Mouse (Mus musculus) olfactory bulb, adult 2 months (tissue): Measurements from ENCODE around the gene Cnih1. TPM values are rescaled to one million over a fixed set of nuclear protein-coding genes. Genes with fewer than 3 reads are reported as not detected.

ENCODE experiments used
- H3K27ac ChIP-seq: fragments of 200-500 bp; 2 replicates; pipeline ENCODE4 v1.5.1; 2012; ENCODE audit warnings: low read depth, low read length; ENCODE audit not compliant: insufficient read depth
- H3K4me1 ChIP-seq: fragments of 200-500 bp; 2 replicates; pipeline ENCODE4 v1.6.1; 2012; ENCODE audit warnings: low read length; ENCODE audit not compliant: control insufficient read depth, insufficient read depth
- H3K4me3 ChIP-seq: fragments of 200-500 bp; 2 replicates; pipeline ENCODE4 v1.5.1; 2012; ENCODE audit warnings: mild to moderate bottlenecking, low read depth, low read length, moderate library complexity; ENCODE audit not compliant: insufficient read depth
- CTCF ChIP-seq: fragments of 200-500 bp; IDR thresholded peaks from 2 replicates; pipeline ENCODE4 v1.5.1; 2012; ENCODE audit warnings: low read depth, mild to moderate bottlenecking, low read length, moderate library complexity; ENCODE audit not compliant: insufficient read depth
- POLR2A ChIP-seq: fragments of 200-500 bp; IDR thresholded peaks from 2 replicates; pipeline ENCODE4 v1.6.1; 2012; ENCODE audit warnings: mild to moderate bottlenecking, low read depth, low read length, moderate library complexity; ENCODE audit not compliant: insufficient read depth
- WGBS: fragments of 180-500 bp; shearing (Covaris S2); methylation state at CpG from one replicate; pipeline ENCODE4 v1.1.7; 2018; 5-methylcytosine and 5-hydroxymethylcytosine counted together
- polyA plus RNA-seq: library from polyadenylated mRNA; stranded (reverse); fragments of >200 nt; gene quantifications from 2 replicates; pipeline ENCODE4 v1.2.4, GENCODE M21; 2012; ENCODE audit warnings: low replicate concordance; ENCODE audit not compliant: missing spikeins, insufficient read depth, insufficient read length

Cnih1 gene
- polyA plus RNA-seq, result not detected in 2 replicates

DNA sequence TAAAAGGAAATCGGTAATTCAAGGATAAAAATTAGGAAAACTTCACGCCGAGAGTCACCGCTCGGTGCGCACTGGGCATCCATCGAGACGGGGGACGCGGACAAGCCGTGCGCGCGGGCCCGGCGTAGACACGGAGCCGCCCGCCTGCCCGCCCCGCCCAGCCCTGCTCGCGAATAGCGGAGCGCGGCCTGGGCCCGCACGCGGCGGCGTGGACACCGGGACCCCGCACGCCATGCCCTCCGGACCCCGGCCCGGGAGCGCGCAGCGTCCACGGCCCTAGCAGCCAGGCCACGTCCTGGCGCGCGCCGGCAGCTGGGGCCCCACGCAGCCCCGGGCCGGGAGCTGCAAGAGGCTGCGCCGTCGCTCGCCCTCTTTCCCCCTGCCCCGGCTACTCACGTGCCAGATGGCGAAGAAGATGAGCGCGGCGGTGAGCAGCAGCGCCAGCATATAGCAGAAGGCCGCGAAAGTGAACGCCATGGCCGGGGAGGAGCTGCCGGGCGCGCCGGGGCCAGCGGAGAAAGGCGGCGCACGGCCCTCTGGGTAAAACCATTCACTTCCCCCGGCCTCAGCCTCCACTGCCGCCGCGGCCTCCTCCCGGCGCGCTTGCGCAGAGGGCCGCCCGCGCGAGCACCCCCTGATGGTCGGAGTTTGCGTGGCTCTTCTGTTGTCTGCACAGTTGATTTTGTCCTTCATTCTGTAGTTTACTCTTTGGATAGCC lies at the start of gene Cnih1:
TSS of gene Cnih1 (minus strand) at position 625 of the 718 bp plus-strand sequence.
- TF ChIP-seq POLR2A (peak; percentile 51; the same call in 1 of the 2 replicates), CTCF (peak; percentile 33; the same call in 1 of the 2 replicates)
- WGBS, result under 1% methylated on average over 86 of the region's 86 CpGs
- Histone ChIP-seq H3K4me3 (peak within 1 kb of the TSS; percentile 100), H3K27ac (peak within 1 kb of the TSS; percentile 92), H3K4me1 (peaks cover 8% of the 10 kb centered on the region; the same call in 1 of the 2 replicates)

DNA sequence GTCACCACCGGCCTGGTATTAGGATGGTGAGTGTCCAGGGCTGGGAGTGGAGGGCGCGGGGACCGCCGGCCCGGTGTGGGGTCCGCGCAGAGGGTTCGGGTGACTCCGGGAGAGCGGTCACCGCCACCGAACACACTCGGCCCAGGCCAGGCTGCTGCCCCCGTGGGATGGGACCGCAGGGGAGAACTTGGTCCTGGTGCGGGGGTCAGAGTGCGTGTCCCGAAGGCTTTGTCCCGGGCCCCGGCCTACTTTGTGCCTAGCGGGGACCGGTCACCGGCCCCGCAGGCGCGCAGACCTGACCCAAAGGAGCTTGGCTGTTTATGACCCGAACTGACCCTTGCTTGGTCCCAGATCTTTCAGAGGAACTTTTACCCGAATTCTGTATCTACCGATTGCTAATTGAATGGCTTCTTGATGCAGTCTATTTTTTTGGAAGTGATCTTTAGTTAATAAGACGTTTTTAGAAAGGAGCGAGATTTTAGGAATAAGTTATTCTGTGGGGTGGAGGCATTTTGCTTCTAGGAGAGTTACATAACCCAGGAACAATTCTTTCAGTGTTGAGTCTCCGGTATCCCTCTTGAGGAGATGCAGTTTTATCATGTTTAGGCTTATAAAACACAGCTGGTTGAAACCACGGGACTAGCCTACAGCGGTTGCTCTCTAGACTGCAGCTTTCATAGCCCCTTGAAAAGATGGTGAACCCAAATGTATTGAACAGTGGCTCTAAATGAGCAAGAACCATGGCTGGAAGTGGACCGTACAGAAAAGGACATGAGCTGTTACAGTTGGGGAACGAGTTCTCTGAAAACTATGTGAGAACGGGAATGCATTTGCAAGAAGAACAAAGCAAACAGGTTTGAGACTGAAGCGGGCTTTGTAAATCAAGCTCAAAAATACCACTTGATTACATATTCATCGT lies 44.4 kb upstream of the Cnih1 start:
- WGBS, result 3% methylated on average over 40 of the region's 40 CpGs
- TF ChIP-seq CTCF (no peak), POLR2A (no peak)
- Histone ChIP-seq H3K4me1 (no peaks in the 10 kb centered on the region), H3K27ac (0 out of 2 replicates have a peak overlapping the region, but pooled peaks have one; percentile 3), H3K4me3 (peak overlapping the region; percentile 81)

DNA sequence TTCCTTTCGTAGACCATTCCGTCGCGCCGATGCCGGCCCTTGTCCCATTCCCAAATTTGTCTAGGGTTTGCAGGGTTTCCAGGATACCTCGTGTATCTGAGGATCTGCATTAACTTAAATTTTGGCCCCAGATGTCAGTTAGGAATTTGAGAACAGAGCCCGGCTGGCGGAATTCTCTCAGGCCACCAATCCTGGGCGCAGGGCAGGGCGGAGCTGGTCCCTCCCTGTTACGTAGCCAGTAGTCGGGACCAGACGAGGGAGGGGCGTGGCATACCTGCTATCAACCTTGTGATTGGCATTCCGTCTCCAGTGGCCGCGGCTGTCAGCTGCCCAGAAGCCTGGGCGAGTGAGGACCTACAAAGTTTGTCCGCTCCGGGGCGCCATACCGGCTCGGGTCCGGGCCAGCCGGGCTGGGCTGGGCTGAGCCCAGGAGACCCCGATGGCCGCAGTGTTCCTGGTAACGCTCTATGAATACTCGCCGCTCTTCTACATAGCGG lies 43.7 kb upstream of the Cnih1 start, which contains the start of gene Cgrrf1:
TSS of gene Cgrrf1 (plus strand) at position 289 of the 497 bp plus-strand sequence.
- TF ChIP-seq CTCF (no peak), POLR2A (peak; percentile 22; the same call in 1 of the 2 replicates)
- WGBS, result 1% methylated on average over 32 of the region's 32 CpGs
- Histone ChIP-seq H3K4me1 (no peaks in the 10 kb centered on the region), H3K4me3 (peak within 1 kb of the TSS; percentile 81), H3K27ac (0 out of 2 replicates have a peak within 1 kb of the TSS, but pooled peaks have one; percentile 3)

DNA sequence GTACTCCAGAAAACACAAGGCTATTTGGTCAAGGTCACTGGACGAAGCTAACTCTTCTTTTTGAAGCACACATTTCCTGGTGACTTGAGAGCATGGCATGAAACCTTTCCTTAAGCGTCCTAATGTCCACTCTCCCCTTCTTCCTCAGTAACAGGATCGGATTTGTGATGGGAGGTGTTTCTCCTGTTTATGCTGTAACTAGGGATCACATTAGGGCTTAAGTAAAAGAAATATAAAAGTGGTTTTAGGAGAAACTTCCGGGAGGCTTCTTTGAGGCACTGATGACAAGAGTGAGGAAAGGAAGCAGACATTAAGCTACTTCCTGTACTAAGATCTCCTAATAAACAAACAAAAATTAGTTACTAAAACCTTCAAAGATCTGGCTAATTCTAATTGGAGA lies 43.1 kb upstream of the Cnih1 start:
- TF ChIP-seq POLR2A (no peak), CTCF (no peak)
- H3K4me3 ChIP-seq, result peak overlapping the region; percentile 81
- no peak overlapping the region for H3K27ac ChIP-seq
- WGBS, result 19% methylated on average over 4 of the region's 4 CpGs
- no peaks in the 10 kb centered on the region for H3K4me1 ChIP-seq

DNA sequence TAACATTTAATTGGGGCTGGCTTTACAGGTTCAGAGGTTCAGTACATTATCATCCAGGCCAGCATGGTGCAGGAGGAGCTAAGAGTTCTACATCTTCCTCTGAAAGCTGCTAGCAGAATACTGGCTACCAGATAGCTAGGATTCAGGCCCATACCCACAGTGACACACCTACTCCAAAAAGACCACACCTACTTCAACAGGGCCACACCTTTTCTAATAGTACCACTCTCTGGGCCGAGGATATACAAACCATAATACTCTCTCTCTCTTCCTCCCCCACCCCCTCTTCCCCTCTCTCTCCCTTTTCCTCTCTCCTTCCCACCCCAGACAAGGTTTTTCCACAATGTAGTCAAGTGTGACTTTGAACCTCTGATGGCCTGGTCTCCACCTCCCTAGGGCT lies 39.2 kb upstream of the Cnih1 start:
- Histone ChIP-seq H3K4me3 (no peak overlapping the region), H3K27ac (no peak overlapping the region), H3K4me1 (no peaks in the 10 kb centered on the region)
- no peak for TF ChIP-seq CTCF
- no peak for TF ChIP-seq POLR2A
- 72% methylated on average over 1 of the region's 1 CpGs for WGBS

DNA sequence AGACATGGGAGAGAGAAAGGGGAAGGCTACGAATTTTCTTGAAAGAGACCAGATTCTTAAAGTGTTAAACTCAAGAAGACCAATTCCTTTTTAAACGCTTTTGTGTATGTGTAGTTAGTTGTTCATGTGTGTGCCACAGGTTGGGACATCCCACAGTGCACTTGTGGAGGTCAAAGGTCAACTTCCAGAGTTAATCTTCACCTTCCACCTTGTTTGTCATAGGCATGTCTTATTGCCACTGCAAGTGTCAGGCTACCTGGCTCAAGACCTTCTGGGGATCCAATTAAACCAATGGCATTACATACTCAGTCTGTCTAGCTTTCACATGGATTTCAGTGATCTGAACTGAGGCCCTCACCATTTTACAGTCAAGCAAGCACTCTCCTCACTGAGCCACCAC lies 35.8 kb upstream of the Cnih1 start:
- H3K4me1 ChIP-seq, result peaks cover 3% of the 10 kb centered on the region; the same call in 1 of the 2 replicates
- 83% methylated on average over 2 of the region's 2 CpGs for WGBS
- TF ChIP-seq CTCF (no peak), POLR2A (no peak)
- H3K4me3 ChIP-seq, result no peak overlapping the region
- H3K27ac ChIP-seq, result no peak overlapping the region

DNA sequence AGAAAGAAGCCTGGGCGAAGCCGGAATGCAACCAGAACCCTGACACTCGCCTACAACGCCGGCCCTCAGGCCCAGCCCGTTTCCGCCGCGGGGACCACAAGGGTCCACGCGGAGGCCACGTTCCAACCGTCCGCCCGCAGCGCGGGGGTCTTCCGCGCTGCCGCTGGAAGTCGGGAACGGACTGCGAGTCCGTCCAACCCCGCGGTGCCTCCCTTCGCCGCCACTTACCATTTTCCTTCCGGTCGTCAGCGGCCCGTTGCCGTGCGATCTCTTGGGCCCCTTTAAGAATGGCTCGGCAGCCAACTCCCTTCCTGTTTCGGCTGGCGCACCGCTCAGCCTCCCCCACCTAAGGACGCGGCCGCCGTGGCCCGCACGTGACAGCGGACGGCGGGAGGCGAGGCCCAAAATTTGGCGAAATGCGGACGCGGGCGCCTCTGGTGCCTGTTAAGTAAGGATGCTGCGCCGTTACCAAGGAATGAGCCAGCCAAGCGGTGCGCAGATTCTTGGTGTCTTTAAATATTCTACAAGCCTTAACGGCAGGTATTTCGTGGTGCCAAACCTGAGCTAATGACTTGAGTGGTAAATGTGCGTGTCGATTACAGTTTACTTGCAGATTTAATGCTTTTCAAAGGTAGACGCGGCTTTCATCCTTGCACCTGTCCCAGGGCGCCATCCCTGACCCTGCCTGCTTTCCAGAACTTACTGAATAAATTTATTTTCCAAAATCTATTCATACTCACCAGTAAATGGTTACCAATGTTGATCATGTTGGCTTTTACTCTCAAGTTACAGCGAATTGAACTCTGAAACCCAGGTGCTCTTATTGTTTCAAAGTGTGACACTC lies 33.9 kb upstream of the Cnih1 start, which contains the start of gene Gmfb:
TSS of gene Gmfb (minus strand) at position 370 of the 844 bp plus-strand sequence.
- Histone ChIP-seq H3K27ac (peak within 1 kb of the TSS; percentile 47), H3K4me1 (peaks cover 3% of the 10 kb centered on the region; the same call in 1 of the 2 replicates), H3K4me3 (peak within 1 kb of the TSS; percentile 70)
- under 1% methylated on average over 65 of the region's 65 CpGs for WGBS
- TF ChIP-seq CTCF (no peak), POLR2A (peak; percentile 76)
